Mouse (Mus musculus): ENCODE measurements around the gene Ttyh3.
A peak's percentile ranks its signal among the peaks of the same experiment; 100 is the strongest.

Gene Ttyh3

GRCm38 (mm10) chr5:140575381-140575866 is 73.4 kb downstream of the Ttyh3 start:
- no peak for DNase-seq (ENCODE audit: low spot score in 2 of 2)

DNA sequence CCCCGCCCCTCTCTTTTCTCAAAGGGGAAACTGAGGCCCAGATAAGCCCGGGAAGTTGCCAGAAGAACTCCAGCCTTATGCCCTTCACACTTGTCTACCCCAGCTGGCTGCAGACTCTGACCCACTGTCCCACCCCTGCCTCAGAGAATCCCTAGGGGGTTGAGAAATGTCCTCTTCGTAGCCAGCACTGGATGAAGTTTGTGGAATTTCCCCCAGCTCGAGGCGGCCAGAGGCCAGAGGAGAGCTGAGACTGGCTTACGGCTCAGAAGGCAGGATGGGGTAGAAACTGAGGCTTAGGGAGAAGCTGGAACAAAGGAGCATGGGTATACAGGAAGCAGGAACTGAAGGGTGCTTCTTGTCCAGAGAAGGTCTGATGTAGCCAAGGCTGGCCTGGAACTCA is 76.2 kb downstream of the Ttyh3 start:
- DNase-seq (ENCODE audit: low spot score in 2 of 2) = no peak

DNA sequence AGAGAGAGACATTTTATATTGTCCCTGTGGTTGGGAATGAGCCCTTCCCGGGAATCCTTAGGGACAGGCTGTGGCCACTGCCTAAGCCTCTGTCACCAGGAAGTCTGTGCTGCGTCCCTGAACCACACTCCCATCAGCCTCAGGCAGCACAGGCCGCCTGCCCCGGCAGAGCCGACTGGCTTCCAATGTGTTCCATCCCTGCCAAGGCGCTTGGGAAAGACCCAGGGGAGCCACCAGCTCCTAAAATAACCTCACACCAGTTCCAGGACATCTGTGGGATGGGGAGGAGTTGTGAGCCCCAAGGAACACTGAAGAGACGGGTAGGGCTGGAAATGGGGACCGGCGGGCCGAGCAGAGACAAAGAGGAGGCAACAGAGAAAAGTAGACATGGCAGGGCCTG is 77.2 kb downstream of the Ttyh3 start:
- peak in 1 of 2 experiments; percentile 50 for DNase-seq (ENCODE audit: low spot score in 2 of 2)

DNA sequence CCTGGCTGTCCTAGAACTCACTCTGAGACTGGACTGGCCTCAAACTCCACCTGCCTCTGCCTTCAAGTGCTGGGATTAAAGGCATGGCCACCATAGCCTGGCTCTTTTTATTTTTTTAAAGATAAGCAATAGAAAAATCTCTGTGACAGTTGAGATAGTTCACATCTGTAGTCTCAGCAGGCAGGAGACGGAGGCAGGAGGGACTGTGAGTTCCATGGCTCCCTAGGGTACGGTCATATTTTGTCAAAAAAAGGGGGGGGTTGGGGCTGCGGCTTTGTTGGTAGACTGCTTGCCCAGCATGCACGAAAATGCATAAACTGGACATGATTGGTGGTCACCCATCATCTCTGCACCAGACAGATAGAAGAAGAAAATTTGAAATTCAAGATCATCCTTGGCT is 77.6 kb downstream of the Ttyh3 start:
- DNase-seq (ENCODE audit: low spot score in 2 of 2) = no peak
